Mouse (Mus musculus) ES-CJ7 (cell line): ENCODE measurements around the gene Dnajb4.
"Not testable (repeated sequence)": the region's sequence is repeated elsewhere in the genome, so short reads cannot be mapped to it uniquely, and the experiment has no call there.

Experiments
- DNase-seq: peaks from one replicate; pipeline ENCODE4 v3.0.0; 2011; ENCODE audit warnings: low read depth, low spot score

The Dnajb4 gene

DNA sequence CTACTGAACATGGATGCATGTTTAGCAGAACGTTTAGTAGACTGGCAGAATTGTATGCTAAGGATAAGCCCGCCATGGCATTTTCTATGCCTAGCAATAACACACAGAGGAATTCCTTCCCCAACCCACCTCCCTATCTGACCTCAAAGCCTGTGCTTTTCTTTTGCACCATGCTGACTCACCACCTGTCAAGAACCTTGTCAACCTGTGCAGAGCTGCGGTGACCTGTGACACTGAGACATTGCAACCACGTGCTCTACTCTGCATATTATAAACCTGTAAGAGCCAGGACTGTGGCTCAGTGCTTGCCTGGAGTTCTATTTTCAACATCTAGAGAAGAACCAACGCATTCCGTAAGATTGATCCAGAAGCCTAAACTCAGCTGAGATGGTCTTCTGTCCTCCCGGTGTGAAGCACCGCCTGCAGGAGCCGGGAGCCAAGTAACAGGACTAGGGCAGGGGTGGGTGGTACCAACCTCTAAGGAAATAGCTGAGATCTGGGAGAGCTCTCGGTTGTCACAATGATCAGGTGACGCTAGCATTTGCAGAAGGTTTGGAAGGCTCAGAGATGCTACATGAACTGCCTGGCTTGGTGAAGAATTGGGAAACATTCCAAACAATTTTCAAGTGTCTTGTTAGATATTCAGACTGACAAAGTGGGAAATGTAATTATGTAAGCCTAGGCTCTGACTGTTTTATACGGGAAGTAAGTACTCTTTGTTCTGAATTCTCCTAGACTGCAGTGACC is 62.8 kb downstream of the Dnajb4 start:
- DNase-seq: no peak

DNA sequence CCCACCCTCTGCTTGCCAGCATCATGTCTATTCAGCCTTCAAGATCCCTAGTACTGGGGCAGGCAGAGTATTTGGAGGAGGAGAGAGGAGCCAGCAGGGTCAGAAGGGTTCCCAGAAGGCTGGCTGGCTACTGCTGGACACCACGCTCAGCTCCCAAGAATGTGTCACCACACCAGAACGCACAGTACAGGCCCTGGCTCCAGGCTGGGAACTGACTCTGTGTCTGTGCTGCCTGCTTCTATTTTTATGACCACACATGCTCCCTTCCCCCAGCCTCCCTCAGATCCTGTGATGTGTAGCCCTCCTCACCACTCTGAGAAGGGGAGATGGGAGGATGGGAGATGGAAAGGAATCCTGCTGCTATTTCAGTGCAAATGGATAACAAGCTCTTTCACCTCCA is 64.9 kb downstream of the Dnajb4 start:
- DNase-seq: no peak

DNA sequence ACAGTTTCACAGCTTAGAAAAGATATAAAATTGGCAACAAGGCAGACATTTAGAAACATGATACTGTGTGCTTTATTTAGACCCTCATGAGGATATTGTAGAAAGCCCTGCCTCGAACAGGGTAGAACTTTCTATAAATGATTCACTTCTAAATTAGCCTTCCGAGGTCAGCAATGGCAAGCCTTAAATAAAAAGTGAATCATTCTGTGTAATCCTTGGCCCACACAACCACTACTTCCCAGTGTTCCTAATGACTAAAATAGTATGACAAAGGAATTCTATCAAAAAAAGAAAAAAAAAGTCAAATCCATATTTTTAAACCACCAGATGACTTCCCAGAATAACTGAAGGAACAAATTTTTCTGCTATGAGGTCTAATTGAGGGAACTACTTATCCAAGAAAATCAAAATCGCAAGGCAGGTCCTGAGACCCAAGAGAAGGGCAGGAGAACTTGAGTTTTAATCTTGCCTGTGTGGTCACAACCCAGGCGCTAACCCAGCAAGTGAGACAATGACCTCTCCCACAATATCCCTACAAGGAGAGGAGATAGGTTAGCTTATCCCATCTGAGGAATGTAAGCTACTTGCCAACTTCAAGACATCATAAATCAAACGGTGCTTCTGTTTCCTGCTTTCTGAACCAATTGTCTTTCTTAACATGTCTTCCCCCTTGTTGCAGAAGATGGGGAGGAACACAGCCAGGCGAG is 67.0 kb downstream of the Dnajb4 start:
- no peak for DNase-seq

DNA sequence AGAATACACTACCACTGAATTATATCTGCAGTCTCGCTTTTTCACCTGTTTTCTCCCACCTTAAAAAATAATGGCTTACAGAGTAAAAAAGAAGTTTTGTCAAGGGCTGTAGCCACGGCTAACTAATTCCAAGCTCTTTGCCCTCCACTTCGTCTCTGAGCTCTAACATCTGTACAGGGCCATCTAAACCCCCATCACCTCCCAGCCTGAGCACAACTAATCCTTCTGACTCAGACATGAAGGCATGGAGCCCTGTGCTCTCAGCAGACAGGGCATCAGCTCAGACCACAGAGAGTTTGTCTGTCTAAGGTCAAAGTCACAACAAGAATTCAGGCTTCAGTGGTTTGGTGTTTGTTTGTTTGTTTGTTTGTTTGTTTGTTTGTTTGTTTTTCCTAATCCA is 68.0 kb downstream of the Dnajb4 start:
- no peak for DNase-seq

DNA sequence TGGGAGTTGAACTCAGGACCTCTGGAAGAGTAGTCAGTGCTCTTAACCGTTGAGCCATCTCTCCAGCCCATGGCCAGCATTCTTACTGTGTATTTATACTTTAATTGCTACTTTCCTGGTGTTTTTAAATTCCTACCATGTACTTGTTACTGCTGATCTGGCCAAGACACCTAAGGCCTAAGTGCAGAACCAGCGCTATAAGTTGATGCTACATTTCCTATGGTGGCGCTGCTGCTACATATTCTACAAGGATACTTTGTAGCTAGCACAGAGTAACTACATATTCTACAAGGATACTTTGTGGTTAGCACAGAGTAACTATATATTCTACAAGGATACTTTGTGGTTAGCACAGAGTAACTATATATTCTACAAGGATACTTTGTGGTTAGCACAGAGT is 70.8 kb downstream of the Dnajb4 start:
- not testable (repeated sequence) for DNase-seq

DNA sequence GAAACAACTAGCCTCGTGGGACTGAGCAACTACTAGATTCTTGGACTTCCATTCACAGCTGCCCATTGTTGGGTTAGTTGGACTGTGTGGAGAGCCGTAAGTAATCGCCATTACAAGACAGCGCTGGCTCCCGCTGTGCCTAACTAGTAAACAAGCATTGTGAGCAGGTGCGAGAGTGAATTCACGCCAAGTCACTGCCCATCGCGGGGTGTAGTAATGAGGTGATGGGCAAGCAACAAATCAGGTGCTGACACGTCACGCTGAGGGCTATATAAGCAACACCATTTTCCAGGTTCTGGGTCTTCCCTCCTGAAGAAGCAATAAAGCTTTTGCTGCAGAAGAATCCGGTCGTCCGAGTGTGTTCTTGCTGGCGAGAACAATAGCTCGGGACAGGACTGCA is 74.0 kb downstream of the Dnajb4 start:
- DNase-seq: not testable (repeated sequence)

DNA sequence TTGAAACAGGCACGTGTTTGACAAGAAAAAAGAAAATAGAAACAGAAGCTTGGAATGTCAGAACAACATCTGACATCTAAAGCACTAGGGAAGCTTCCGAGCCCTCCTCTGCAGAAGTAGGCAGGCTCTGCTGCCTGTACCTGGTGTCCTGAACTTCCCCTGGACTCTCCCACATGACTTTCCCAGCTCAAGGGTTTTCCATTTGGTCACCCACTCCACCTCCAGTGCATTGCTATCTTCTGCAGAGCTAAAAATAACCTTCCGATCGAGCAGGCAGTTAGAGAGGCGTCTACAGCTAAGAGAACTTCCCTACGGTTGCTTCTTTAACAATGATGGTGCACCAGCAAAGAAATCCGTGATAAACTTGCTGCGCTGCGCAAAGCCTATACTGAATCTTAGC is 76.5 kb downstream of the Dnajb4 start:
- no peak for DNase-seq

DNA sequence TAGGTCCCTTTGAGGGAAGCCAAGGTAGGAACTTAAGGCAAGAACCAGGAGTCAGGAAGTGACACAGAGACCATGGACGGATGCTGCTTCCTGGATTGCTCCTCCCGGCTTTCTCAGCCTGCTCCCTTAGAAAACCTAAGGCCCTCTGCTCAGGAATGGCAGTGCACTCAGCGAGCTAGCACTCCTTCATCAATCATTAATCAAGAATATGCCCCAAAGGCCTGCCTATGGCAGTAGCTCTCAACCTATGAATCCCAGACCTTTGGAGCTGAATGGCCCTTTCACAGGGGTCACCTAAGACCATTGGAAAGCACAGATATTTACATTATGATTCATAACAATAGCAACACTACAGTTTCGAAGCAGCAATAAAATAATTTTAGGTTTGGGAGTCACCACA is 79.1 kb downstream of the Dnajb4 start:
- no peak for DNase-seq

DNA sequence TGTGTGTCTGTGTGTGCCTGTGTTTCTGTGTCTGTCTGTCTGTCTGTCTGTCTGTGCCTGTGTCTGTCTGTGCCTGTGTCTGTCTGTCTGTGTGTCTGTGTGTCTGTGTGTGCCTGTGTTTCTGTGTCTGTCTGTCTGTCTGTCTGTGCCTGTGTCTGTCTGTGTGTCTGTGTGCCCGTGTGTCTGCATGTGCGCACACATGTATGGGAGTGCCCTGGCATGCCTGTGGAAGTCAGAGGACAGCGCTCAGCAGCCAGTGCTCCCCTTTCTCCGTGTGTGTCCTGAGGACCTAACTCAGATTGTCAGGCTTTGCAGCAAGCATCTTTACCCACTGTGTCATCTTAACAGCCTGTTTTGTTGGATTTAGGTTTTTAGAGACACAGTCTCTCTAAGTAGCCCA is 80.7 kb downstream of the Dnajb4 start:
- DNase-seq: not testable (repeated sequence)

DNA sequence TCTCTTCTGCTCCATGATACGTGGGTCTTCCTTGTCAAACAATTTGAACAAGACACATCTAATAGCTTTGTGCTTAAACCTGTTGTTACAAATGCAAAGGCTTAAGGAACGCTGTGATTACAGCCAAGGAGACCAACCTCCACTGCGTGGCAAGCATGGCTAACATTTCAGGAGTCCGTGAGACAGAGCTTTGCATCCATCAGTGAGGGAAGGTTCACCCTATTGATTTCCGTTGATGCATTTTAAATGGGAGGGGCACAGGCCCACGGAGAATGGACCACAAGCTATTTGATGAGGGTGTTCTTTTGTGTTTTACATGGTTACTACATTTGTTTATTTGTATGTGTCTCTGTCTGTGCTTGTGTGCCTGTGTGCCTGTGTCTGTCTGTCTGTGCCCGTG is 81.5 kb downstream of the Dnajb4 start:
- DNase-seq: no peak
